Mouse (Mus musculus) left cerebral cortex, postnatal 14 days (tissue): ENCODE data around the gene Mnd1. TPM values are rescaled to one million over a fixed set of nuclear protein-coding genes. Genes with fewer than 3 reads are reported as not detected.

ENCODE experiments used
- DNase-seq, 2 experiments: peaks; one replicate each; pipeline ENCODE4 v3.0.0; 2021 to 2022; ENCODE audit warnings: low spot score in 2 of 2, mixed read lengths in 1 of 2
- intact Hi-C: fragments of 180-260 bp; cut with DNase I; formaldehyde crosslinking; loops from one replicate; pipeline ENCODE4 v1.15.1; 2025
- long read RNA-seq, 2 experiments: library from polyadenylated mRNA; stranded (forward); transcript quantifications; one replicate each; pipeline ENCODE4 v2.0.0; 2021
- total RNA-seq, 2 experiments: library from RNA; stranded (reverse); gene quantifications; 2 replicates each; pipeline ENCODE4 v1.2.3; 2021

Gene Mnd1
- 1 to 10 TPM; 2.5 to 2.8 TPM for total RNA-seq
- long read RNA-seq, experiment 1 = 0 reads
- long read RNA-seq, experiment 2 = 0 reads

GRCm38 (mm10) chr3:84155558-84156006, at the start of gene Mnd1:
Gene Mnd1 (minus strand): TSS chr3:84155786.
- DNase-seq = peak; percentile 96
- intact Hi-C loops = loop anchor here (1.0 to 10.0 kb wide), 3 partner anchors 118 to 241 kb away; no protein-coding TSS in a partner anchor

DNA sequence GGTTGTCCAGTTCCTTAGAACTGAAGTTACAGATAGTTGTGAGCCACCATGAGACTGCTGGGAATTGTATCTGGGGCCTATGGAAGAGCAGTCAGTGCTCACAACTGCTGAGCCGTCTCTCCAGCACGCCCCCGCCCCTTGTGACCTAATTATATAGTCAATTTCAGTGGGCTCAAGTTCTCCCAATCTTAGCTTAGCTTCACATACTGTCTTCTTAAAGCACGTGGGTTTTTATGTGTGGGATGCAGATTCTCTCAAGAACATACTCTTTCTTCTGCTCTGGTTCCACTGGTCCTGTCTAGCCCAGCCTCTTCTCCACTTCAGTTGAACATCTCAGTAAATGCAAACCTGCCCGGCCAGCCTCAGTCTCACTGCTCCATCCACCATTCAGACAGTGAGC, 49.1 kb upstream of the Mnd1 start:
- peak in 1 of 2 experiments; percentile 70 for DNase-seq
- intact Hi-C loops = no loop called here

DNA sequence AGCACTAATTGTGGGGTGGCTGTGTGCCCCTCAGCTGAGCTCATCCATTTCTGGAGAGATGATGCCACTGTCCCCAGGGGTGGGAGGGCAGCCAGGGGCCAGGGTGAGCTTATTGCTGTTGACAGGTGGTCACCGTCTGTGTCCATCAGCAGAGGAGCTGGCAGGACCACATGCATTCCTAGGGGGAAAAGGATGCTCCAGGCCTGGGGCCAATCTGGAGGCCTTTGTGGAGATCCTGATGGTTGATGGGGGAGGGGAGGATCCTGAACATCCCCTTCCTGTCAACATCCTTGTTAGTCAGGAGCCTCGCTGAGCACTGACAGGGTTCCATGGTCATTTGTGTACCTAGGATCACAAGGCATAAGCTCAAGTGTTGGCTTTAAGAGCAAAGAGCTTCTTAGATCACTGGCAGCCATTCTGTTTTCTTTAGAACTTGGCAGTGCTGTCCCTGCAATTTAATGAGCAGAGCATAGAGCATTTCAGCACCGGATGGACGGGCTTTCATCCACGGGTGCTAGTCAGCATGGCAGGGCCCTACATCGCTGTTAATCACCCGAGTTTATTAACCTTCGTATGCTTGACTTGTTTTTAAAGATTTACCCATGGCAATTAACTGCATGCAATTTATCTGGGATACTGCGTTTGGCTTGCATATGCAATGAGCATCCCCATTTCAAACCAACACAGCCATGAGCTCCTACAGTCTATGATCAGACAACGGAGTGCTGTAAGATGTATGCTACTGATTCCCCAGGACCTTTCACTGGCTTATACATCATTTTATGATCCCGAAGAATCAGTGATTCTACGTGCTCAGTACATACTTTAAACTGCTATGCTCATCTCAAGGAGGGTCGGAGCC, 45.2 kb upstream of the Mnd1 start:
- intact Hi-C loops = no loop called here
- no peak for DNase-seq

DNA sequence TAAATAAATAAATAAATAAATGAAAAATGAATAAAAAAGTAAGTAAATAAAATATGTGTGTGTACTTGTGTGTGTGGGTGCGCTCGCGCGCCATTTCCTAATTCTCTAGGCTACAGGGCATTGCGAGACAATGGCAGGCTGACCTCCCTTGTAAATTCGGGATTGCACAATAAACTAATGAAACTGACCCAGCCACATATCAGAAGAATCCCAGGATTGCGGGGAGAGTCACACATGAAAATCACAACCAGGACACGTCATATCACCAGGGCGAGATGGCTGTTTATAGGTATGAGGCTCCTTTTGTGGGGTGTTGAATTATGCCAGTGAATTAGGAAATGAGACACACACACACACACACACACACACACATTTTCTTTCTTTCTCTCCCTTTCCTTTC, 43.9 kb upstream of the Mnd1 start:
- intact Hi-C loops = no loop called here
- DNase-seq = no peak

DNA sequence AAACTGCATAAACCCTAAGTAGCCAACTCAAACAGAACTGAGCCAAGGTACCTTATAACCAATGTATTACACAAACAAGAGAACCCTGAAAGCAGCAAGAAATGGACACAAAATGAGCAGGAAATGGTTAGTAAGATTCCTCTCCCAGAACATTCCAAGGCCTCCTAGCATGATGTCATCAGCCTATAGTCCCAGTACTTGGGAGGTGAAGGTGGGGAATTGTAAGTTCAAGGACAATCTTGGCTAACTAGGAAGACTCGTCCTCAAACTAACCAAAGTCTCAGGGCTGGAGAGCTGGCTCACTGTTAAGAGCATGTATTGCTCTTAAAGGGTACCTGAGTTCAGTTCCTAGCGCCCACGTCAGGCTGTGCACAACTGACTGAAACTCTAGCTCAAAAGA, 42.6 kb upstream of the Mnd1 start:
- DNase-seq = no peak
- intact Hi-C loops = no loop called here

DNA sequence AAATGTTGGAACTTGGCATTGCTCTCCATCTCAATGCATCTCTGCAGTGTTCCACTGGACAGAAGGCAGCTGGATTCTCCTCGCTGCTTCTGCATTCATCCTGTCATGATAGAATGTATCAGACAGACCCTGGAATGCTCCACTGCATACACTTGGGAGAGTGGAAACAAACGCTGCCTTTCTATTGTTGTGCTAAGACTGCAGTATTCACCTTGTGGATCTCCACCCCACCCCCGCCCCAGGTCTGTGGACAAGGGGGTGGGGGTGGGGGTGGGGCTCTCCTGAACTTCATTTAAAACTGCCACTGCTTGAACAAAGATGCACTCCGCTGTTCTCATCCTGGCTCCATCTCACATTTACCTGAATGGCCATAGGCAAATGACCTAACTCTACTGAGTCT, 38.3 kb upstream of the Mnd1 start:
- intact Hi-C loops = no loop called here
- no peak for DNase-seq

DNA sequence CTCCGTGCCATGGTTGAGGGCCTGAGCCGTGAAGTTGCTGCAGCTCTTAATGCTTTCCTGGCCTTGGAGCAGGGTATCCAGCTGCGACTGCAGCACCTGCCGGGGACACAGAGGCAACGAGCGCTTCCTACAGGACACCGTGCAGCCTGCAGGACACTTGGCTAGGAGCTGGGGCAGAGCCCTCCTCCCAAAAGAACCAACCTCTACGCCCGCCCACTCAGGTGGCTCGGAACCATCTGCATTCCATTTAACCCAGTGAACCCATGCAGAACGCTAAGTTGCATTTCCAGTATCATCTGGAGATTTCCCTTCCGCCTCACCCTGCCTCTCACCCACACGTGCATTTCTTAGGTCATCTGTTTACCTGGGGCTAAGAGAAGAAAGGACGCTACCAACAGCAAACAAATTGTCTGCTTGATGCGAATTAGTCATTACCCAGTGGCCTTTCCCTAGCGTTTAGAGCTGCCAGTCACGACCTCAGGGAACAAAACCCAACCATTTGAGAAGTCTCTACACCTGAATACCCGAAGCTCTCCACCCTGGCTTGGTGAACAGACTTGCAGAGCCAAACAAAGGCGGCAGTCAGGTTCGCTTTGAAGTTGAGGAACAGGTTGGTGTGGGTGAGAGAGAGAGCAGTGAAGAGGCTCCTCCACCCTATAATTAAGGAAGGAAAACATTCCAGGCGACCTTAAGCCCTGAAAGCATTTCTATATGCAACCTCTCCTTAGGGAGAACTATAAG, 35.7 kb upstream of the Mnd1 start:
- intact Hi-C loops = no loop called here
- no peak for DNase-seq

GRCm38 (mm10) chr3:84190513-84191061, 35.0 kb upstream of the Mnd1 start:
- intact Hi-C loops = no loop called here
- no peak for DNase-seq

GRCm38 (mm10) chr3:84189629-84190173, 34.1 kb upstream of the Mnd1 start:
- intact Hi-C loops = no loop called here
- no peak for DNase-seq

DNA sequence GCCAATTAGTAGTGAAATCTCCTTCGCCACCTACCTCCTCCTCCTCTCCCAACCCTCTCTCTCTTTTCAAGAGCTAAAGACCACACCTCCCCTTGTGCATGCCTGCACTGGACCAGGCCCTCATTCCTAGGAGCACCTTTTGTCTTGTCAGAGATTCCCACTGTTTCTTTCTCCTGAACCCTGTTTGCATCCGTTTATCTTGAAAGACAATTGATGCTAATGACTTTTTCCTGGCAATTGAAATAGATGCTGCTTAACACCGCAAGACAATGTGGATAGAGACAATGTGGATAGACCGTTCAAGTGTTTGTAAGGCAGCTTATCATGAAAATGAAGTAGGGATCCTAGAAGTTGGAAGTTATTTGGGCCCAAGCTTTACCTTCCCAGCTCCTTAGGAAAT, 26.1 kb upstream of the Mnd1 start:
- DNase-seq = no peak
- intact Hi-C loops = no loop called here

- DNase-seq = no peak
- intact Hi-C loops = no loop called here
Observed at GRCm38 (mm10) chr3:84181102-84181501, 25.5 kb upstream of the Mnd1 start.

- no peak for DNase-seq
- intact Hi-C loops = no loop called here
Observed at GRCm38 (mm10) chr3:84180304-84180703, 24.7 kb upstream of the Mnd1 start.

DNA sequence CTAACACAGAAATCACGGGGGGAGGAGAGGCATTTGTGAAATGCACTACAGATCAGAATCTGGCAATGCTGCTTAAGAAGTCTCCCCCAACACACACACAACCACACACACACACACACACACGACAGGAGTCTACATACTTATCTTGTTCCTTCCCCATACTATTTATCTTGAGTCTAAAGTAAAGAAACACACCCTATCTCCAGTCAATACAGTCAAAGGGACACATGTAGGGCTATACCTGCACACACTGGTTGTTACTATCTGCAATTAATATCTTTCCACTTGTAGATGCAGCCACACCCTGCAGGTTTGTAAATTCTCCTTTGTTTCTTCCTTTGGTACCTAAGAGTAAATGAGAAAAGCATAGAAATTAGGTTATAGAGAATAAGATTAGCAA, 22.2 kb upstream of the Mnd1 start:
- no peak for DNase-seq
- intact Hi-C loops = loop anchor here (5.0 to 10.0 kb wide), 2 partner anchors 79 to 367 kb away; no protein-coding TSS in a partner anchor

- intact Hi-C loops = loop anchor here (2.0 to 10.0 kb wide), 4 partner anchors 82 to 369 kb away; no protein-coding TSS in a partner anchor
- DNase-seq = peak; percentile 80 to 84
Observed at GRCm38 (mm10) chr3:84175337-84176315, 20.0 kb upstream of the Mnd1 start.

DNA sequence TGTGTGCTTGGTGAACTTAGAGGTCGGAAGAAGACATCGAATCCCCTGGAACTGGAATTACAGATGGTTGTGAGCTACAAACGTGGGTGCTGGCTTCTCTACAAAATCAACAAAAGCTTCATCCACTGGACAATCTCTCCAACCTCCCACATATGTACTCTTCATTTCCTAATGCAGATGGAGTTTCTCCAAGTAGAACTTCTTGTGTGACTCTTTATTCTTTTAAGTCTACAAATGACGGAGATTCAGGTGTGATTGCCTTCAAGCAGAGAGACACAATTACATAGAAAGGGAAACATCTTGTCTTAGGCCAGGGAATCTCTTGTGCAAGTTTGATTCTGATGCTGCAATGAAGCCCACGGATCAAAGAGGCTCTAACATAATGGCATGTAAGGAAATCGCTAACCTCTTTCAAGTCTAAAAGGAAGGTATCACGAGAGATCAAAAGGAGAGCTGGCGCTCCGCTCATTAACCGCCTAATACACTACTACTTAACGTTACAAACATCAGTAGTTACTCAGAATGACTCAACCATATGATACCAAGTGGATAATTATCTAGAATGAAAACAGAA, 18.1 kb upstream of the Mnd1 start, which contains the start of gene Gm6525:
Gm6525 (plus strand) TSS at position 524 of the 574 bp plus-strand sequence.
- DNase-seq = no peak
- intact Hi-C loops = loop anchor here (2.0 to 10.0 kb wide), 3 partner anchors 131 to 371 kb away; no protein-coding TSS in a partner anchor

DNA sequence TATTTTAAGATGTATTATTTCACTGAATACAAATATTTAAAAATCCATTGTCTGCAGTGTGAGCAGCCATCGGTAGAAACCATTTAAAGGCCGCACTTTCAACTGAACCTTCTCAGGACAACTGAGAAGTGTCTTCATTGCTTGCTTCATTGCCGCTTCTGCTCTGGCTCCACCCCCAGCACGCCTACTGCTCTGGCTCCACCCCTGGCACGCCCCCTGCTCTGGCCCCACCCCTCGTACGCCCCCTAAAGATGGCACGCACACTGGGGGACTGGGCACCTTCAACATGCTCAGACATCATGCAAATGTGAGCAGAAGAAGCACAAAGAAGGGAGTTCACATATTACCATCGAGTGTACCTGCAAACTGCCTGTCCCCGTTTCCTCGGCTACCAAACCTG, 16.8 kb upstream of the Mnd1 start:
- DNase-seq = no peak
- intact Hi-C loops = loop anchor here (10.0 kb wide), 1 partner anchor 372 kb away; no protein-coding TSS in a partner anchor

GRCm38 (mm10) chr3:84169393-84170005, 13.9 kb upstream of the Mnd1 start:
- intact Hi-C loops = loop anchor here (10.0 kb wide), 1 partner anchor 375 kb away; no protein-coding TSS in a partner anchor

DNA sequence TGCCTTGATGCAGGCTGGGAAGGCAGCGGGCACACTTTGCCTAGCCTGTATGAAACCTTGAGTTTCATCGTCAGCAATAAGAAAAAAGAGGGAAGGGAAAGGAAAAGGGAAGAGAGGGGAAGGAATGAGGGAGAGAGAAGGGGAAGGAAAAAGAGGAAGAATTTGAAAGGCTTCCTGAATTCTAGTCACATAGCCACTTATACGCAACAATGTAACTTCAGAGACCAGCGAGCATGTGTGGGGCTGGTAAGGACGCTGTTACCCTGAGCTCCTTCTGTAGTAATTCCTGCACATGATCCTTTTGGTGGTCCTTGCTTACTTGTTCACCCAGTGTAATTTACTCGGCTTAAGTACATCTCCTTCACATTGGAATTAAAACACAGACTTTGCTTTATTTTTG, 13.4 kb upstream of the Mnd1 start:
- intact Hi-C loops = no loop called here

More at GRCm38 (mm10) chr3:84169393-84170005, 13.9 kb upstream of the Mnd1 start:
- DNase-seq = no peak

More for the DNA sequence above, 13.4 kb upstream of the Mnd1 start:
- DNase-seq = no peak
